Mouse (Mus musculus): ENCODE measurements around the gene Adam22. TPM values are rescaled to one million over a fixed set of nuclear protein-coding genes. Genes with fewer than 3 reads are reported as not detected.

The Adam22 gene
- total RNA-seq, 2 experiments from 2014 or later: 1.3 to 2.3 TPM

GRCm38 (mm10) chr5:8151645-8152044, 216.3 kb downstream of the Adam22 start:
- DNase-seq: no peak

- no peak for DNase-seq
Measured at GRCm38 (mm10) chr5:8146146-8146545, 221.8 kb downstream of the Adam22 start.

GRCm38 (mm10) chr5:8145473-8145872, 222.5 kb downstream of the Adam22 start:
- no peak for DNase-seq

DNA sequence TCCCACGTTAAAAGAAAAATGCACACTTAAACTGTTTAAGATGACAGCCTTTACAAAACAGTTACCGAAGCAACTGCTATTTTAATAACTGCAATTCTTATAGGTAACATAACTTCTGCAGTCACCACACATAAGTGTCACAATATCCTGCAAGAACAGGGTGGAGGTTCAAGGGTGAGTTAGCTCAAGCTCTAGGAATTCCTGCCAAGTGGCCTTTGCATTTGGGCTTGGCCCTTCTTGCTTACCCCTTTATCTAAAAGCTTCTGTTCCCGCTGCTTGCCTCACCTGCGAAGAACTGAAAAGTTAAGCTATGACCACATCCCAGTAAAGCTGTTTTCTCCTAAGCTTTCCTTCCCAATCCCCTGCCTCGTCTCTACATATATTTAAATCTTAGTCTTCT, 235.4 kb downstream of the Adam22 start:
- DNase-seq: no peak

- DNase-seq: no peak
Measured at GRCm38 (mm10) chr5:8131918-8132317, 236.0 kb downstream of the Adam22 start.

DNA sequence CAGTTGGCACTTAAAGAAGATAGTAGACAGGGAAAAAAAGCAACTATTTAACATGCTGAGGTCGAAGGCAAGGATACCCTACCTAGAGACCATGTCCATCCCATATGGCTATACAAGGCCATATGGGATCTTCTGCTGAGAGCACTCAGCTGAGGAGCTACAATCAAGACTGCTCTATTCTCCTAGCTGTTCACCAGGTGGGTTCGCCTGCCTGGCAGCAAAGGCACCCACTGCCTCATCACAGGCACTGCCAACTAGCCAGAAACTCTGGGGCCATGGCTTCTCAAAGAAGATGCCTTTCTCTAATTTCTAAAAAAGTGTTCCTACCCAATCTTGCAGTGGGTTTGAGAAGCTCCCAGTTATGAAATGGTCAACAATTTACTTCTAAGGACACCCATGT, 238.2 kb downstream of the Adam22 start:
- DNase-seq: no peak

GRCm38 (mm10) chr5:8120926-8121325, 247.0 kb downstream of the Adam22 start:
- no peak for DNase-seq

DNA sequence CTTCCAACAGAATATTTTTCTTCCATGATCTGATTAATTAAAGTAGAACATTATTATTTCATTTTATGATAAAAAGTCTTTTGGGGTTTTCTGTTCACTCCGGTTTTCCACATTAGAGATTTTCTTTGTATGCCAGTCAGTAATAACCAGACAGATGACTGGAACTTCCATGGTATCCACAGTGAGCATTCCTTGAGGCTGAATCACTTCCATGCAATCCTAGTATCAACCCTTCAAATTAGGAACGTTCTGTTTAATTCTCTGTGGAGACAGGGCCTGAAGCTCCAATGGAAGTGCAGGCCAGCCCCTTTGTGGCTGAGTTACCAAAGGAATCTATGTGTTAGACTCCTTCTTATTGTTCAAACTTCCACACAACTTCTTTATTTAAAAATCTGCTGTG, 247.9 kb downstream of the Adam22 start:
- DNase-seq: no peak

- DNase-seq: no peak
Measured at GRCm38 (mm10) chr5:8116561-8117168, 251.3 kb downstream of the Adam22 start.

GRCm38 (mm10) chr5:8112246-8112645, 255.7 kb downstream of the Adam22 start:
- DNase-seq: no peak

- no peak for DNase-seq
Measured at GRCm38 (mm10) chr5:8111691-8112090, 256.3 kb downstream of the Adam22 start.

GRCm38 (mm10) chr5:8095689-8096088, 272.3 kb downstream of the Adam22 start:
- DNase-seq: no peak

GRCm38 (mm10) chr5:8094921-8095320, 273.0 kb downstream of the Adam22 start:
- no peak for DNase-seq

DNA sequence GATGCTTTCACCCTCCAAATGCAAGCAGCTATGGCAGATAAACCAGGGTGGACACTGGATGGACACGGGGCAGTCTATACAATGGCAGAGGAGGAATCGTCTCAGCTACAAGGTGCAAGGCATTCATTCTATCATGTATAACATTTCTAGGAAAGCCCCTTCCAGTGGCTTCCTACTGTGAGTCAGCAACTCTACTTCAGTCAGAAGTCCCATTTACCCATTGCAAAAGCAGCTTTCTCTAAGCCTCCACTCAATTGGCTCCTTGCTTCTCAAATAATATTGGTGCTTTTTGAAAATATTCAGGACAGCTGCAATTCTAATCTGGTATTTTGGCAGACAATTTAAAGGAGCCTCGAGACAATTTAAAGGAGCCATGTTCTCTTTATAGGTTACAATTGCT, 279.8 kb downstream of the Adam22 start:
- no peak for DNase-seq

DNA sequence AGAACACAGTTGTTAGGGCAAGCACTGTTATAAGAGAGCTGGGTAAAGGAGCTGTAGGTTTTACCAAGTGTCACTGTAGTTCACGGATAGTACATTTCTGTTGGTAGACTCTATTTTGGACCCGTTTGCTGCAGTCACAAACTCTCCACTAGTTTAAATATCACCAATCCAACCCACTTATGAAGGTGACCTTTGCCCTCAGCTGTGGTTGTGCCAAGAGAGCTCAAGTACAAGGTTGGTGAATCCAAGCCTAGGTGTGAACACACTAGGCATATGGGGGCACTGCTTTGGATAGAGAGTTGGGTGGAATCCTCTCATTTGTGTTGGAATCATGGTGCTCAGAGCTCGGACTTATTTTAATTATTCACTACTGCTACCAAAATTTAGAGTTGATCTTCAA, 282.3 kb downstream of the Adam22 start:
- no peak for DNase-seq

GRCm38 (mm10) chr5:8082800-8083509, 285.0 kb downstream of the Adam22 start:
- DNase-seq: no peak

GRCm38 (mm10) chr5:8077481-8077880, 290.5 kb downstream of the Adam22 start:
- DNase-seq: no peak

DNA sequence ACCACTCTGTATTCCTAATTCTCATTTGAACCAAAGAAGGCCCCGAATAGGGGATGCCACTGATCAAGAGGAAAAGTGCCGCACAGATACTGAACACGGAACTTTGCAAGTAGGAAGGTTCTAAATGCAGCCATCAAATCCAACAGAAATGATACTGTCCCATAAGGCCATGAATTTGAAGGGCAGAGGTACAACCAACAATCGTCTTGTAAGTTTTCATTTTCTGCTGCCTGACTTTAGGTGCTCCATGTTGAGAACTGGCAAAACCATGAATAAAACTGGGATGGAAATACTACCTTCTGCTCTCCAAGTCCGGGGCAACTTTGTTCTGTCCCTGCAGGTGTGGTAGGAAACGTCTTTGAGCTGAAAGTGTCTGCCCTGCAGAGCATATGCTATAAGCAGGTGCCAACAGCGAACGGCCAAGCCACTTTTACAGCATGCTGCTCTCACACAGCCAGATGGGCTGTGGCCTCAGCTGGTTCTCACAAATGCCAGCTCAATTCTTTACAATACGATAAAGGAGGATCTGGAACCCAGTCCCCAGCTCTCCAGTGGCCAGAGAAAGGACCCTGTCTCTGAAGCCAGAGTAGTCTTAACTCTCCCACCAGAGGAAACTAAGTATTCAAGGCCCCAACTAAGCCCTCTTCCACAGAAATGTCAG, 293.9 kb downstream of the Adam22 start:
- DNase-seq: no peak

DNA sequence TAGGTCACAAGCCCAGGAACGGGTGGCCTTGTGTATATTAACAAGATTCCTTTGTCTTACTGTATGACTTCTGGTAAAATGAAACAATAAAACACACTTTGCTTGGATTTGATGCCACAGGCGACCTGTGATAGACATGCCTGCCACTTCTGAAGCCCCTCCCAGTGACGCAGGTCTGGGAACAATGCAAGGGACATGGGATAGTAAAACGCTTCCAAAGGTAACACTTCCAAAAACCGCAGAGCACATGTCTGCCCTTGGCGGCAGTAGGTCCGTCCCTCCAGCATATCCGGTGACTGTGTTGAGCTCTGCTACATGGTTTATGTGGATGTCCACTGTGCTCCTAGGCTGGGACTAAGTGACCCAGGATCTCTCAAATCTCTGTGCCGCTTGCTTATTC, 294.6 kb downstream of the Adam22 start:
- DNase-seq: no peak

DNA sequence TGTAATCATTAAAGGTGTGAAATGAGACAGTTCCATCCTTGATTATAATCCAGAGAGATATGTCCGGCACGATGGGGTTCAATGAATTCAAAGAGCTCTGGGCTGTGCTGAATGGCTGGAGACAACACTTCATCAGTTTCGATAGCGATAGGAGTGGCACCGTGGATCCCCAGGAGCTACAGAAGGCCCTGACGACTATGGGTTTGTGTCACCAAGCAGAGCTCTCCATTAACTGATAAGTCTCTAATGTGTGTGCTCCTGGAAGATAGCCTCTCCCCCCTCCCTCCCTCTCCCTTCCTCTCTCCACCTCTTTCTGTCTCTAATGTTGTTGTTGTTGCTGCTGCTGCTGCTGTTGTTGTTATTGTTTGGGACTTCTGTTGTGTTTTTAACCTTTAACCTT, 304.8 kb downstream of the Adam22 start:
- no peak for DNase-seq

GRCm38 (mm10) chr5:8062469-8062868, 305.5 kb downstream of the Adam22 start:
- DNase-seq: no peak

GRCm38 (mm10) chr5:8058056-8058455, 309.9 kb downstream of the Adam22 start:
- no peak for DNase-seq

DNA sequence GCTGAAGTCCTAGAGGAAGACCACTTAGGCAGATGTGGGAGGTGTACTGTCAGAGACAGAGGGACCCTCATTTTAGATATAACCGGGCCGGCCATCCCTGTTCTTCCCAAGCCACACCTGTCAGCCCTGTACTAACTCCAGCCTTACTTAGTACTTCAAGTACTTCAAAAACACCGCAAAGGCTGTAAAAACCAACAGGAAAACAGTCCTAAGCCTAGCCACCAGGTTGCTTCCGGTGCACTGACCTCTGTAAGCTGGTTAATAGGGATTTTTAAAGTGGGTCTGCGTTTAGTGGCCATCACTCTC, 311.0 kb downstream of the Adam22 start:
- DNase-seq: no peak
